Mouse (Mus musculus): Measurements from ENCODE around the gene Dll3.

DNA sequence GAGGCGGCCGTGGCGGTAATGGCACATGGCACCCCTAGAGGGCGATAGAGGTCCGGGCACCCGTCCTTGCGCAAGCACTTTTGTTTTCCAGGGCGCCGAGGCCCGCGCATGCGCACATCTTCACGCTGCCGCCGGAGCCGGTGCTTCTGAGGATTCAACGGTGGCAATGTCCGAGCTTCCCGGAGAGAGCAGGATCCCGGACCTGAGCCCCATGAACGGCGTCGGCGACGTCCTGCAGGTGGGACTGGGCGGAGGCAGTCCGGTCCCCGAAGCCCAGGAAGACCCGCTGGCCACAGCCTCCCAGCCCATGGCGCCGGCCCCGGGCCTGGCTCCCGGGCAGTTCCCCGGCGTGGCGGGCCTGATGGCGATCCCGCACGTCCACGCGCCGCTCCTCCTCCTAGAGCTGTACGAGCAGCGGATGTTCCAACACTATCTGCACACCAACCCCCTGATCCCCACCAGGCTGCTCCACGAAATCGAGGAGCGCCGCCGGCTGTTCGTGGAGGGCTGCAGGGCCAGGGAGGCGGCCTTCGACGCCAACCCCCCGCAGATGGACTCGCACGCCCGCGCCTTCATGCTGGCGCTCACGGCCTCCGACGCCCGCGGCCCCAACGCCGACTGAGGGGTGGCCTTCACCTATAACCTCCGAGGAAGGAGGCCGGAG, 24.3 kb downstream of the Dll3 start, which contains the start of gene Eid2b:
- TF ChIP-seq CTCF (IDR thresholded peaks at IDR 0.05; ENCODE audit: low read depth, low read length), result peak; percentile 95
- no peak for TF ChIP-seq POLR2A (IDR thresholded peaks at IDR 0.05; ENCODE audit: extremely low read depth, insufficient read depth, low read length)
